Mouse (Mus musculus) kidney, postnatal 14 days (tissue): ENCODE measurements around the gene Smarca1.

Experiments
- DNase-seq: peaks from one replicate; pipeline ENCODE4 v3.0.0; 2022; ENCODE audit warnings: mixed read lengths

Smarca1 gene

GRCm38 (mm10) chrX:47892431-47893024, at the start of gene Smarca1:
Gene Smarca1, minus strand, starts transcription at chrX:47892974.
- DNase-seq: no peak

- peak; percentile 24 for DNase-seq
Observed at GRCm38 (mm10) chrX:47937740-47938139, 45.0 kb upstream of the Smarca1 start.

- peak; percentile 2 for DNase-seq
Observed at GRCm38 (mm10) chrX:47936885-47937284, 44.1 kb upstream of the Smarca1 start.

GRCm38 (mm10) chrX:47934352-47934751, 41.6 kb upstream of the Smarca1 start:
- DNase-seq: no peak

GRCm38 (mm10) chrX:47930449-47930848, 37.7 kb upstream of the Smarca1 start:
- DNase-seq: no peak

GRCm38 (mm10) chrX:47927981-47928380, 35.2 kb upstream of the Smarca1 start:
- no peak for DNase-seq

- no peak for DNase-seq
Observed at GRCm38 (mm10) chrX:47920541-47920940, 27.8 kb upstream of the Smarca1 start.

- DNase-seq: no peak
Observed at GRCm38 (mm10) chrX:47916831-47917230, 24.1 kb upstream of the Smarca1 start.

- DNase-seq: no peak
Observed at GRCm38 (mm10) chrX:47913543-47913938, 20.8 kb upstream of the Smarca1 start.

- peak; percentile 5 for DNase-seq
Observed at GRCm38 (mm10) chrX:47912904-47913542, 20.2 kb upstream of the Smarca1 start.

GRCm38 (mm10) chrX:47912306-47912792, 19.6 kb upstream of the Smarca1 start, which contains the start of gene Ocrl:
Gene Ocrl, plus strand, starts transcription at chrX:47912387.
- peak; percentile 71 for DNase-seq

- peak; percentile 9 for DNase-seq
Observed at GRCm38 (mm10) chrX:47891907-47892430, 805 bp downstream of the Smarca1 start.

GRCm38 (mm10) chrX:47891243-47891906, 1.4 kb downstream of the Smarca1 start:
- DNase-seq: no peak

GRCm38 (mm10) chrX:47887401-47887800, 5.4 kb downstream of the Smarca1 start:
- DNase-seq: no peak

GRCm38 (mm10) chrX:47882813-47883212, 10.0 kb downstream of the Smarca1 start:
- DNase-seq: no peak

- DNase-seq: peak; percentile 32
Observed at GRCm38 (mm10) chrX:47880052-47880451, 12.7 kb downstream of the Smarca1 start.

GRCm38 (mm10) chrX:47858544-47858943, 34.2 kb downstream of the Smarca1 start:
- DNase-seq: no peak

- DNase-seq: no peak
Observed at GRCm38 (mm10) chrX:47835835-47836195, 57.0 kb downstream of the Smarca1 start.

- DNase-seq: no peak
Observed at GRCm38 (mm10) chrX:47835098-47835834, 57.5 kb downstream of the Smarca1 start.

GRCm38 (mm10) chrX:47833431-47833830, 59.3 kb downstream of the Smarca1 start:
- no peak for DNase-seq

- no peak for DNase-seq
Observed at GRCm38 (mm10) chrX:47820566-47820965, 72.2 kb downstream of the Smarca1 start.

GRCm38 (mm10) chrX:47808717-47809116, 84.1 kb downstream of the Smarca1 start:
- DNase-seq: no peak

GRCm38 (mm10) chrX:47764440-47764839, 128.3 kb downstream of the Smarca1 start:
- DNase-seq: no peak
